Mouse (Mus musculus) mouse embryonic stem cell (cell line): Measurements from ENCODE around the gene Sdhc.

Experiments
- in situ Hi-C, 2 experiments: fragments of 300-500 bp; cut with MboI; formaldehyde crosslinking; loops; 1 replicate in 1 of 2; 3 replicates in 1 of 2; pipeline ENCODE4 v1.14.3; 2019 to 2020; ENCODE audit warnings: low sequenced_read_pairs in 2 of 2, low pct_unique_long_range_greater_than_20kb in 1 of 2, mixed read lengths in 1 of 2; ENCODE audit not compliant: unreplicated experiment in 1 of 2

Sdhc gene

DNA sequence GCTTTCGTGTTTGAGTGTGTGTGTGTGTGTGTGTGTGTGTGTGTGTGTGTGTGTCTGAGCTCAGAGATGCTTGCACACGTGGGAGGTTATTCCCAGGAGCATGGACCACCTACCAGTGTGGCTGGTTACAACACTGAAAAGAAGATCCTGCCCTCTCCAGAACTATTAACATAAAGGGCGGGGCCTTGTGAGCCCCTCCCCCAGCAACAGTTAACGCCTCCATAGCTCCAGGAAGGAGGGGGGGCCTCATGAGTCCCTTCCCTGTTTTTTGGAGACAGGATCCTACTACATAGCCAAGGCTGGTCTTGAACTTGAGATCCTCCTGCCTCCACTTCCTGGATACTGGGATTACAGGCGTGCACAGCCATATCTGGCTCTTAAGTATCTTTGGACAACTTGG is 28.6 kb downstream of the Sdhc start:
- in situ Hi-C loops, result loop anchor here in 1 of 2 experiments (10.0 kb wide), 1 partner anchor 93 kb away; the partner anchor contains the start of gene Nr1i3

DNA sequence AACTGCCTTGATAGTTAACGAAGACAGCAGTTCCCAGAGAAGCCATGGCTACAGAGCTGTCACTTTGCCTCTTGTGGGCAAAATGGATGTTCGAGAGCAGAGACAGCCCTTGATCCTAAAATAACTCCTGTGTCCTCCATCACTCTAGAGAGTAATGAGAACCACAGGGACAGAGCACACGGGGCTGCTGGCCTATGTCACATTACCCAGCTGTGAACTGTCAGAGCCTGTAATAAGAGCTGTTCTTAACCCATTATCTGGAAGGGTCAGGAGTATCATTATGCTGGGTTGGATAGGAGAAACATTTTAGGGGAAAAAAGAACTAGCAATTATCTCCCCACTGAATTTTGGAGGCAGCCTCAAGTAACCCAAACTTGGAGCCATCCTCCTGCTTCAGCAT is 29.5 kb downstream of the Sdhc start:
- in situ Hi-C loops, result loop anchor here in 1 of 2 experiments (10.0 kb wide), 1 partner anchor 94 kb away; the partner anchor contains the start of gene Nr1i3

DNA sequence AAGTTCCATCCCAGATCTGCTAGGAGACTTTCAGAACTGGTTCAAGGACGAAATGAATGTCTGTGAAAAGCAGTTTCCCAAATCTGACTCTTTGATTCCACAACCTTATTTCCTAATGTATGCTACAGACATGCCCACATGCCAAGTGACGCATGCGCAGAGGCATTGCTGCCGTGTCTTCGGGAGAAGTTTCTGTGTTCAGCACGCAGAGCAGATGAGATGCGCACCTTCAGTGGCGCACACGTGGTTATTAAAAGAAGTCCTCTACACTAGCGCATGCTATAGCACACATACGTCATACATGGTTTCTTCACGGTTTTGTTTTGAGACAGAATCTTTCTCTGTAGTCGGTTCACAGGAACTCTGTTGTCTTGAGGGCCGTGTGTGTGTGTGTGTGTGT is 31.0 kb downstream of the Sdhc start:
- in situ Hi-C loops, result no loop called here

DNA sequence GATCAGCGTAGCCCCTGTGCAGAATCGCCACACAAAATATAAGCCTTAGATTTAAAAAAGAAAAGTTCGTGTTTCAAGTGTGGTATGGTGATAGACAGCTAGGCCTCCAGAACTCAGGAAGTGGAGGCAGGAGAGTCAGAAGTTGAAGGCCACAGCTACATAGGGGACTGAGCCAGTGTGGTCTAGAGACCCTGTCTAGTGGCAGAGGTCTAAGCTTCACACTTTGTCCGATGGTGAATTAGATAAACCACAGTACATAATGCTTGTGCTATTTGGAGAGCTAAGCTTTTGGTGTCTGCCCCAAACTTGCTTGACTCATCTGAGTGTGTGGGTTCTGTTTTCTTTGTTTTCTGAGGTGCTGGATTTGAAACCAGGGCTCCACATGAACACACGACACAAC is 31.4 kb downstream of the Sdhc start:
- in situ Hi-C loops, result no loop called here

DNA sequence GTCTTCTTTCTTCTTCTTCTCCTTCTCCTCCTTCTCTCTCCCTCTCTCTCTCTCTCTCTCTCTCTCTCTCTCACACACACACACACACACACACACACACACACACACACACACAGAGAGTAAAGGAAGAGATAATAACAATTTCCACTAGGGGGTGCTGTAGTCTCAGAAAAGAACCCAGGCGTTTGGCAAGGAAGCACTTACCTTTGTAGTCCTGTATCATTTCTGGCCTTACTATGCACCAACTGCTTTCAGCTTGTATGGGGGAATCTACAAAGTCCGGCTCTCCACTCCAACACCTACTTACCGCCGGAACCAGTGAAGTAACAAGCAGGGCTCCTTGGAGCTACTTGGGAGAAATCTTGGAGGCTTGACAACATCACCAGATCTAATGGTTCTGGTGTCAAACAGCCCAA is 32.1 kb downstream of the Sdhc start:
- in situ Hi-C loops, result no loop called here

DNA sequence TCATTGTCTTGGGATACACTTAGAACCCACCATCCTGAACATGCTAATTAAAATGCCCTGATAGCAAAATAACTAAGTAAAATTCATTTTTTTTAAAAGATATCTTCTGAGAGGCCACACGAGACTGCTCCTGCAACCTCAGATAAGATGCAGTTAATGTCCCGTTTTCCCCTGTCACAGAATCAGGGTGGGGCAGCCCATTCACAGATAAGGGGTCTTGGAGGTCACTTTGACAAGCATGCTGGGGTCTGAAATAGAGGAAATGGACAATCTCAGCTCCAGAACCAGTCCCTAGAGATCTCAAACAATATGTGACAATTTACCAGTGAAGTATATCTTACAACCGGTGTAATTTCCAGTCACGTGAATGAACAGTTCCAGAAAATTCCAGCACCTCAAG is 34.1 kb downstream of the Sdhc start:
- in situ Hi-C loops, result no loop called here

DNA sequence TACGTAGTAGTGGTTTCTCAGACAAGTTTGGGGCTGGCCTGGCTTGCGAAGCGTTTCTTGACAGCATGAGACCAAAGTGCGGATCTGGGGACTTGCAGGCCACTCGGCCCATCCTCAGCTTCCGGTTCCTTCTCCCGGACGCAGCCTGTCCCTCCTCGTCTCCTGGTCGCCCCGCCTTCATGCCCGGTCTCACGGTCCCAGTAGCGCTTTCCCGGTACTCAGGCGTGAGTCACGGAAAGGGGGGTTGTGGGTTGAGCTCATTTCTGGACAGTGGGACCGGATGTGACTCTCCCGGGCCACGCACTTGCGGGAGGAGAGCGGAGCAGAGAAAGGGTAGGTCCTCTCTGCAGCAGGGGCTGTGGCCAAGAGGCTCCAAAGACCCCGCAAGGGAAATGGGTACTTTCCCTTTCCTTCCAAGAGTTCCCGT is 36.5 kb downstream of the Sdhc start, which contains the start of gene Cfap126:
TSS of gene Cfap126 (plus strand) at position 46 of the 427 bp plus-strand sequence.
- in situ Hi-C loops, result loop anchor here in 1 of 2 experiments (5.0 kb wide), 1 partner anchor 108 kb away; the partner anchor contains the start of gene Tomm40l

DNA sequence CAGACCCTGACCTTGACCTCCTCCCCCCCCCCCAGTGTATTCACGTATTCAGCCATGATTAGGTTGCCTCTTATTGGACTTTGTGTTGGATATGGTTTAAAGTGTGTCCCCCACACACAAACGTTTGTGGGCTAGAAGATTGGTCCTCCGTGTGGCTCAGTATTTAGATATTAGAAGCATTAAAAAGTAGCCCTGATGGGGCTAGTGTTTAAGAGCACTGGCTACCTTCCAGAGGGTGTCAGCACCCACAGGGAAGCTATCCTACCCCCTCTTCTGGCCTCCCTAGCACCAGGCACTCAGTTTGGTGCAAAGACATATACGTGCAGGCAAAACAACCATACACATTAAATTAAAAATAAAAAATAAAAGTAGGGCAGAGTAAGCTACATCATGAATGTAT is 37.4 kb downstream of the Sdhc start:
- in situ Hi-C loops, result loop anchor here in 1 of 2 experiments (5.0 kb wide), 1 partner anchor 109 kb away; the partner anchor contains the start of gene Tomm40l

DNA sequence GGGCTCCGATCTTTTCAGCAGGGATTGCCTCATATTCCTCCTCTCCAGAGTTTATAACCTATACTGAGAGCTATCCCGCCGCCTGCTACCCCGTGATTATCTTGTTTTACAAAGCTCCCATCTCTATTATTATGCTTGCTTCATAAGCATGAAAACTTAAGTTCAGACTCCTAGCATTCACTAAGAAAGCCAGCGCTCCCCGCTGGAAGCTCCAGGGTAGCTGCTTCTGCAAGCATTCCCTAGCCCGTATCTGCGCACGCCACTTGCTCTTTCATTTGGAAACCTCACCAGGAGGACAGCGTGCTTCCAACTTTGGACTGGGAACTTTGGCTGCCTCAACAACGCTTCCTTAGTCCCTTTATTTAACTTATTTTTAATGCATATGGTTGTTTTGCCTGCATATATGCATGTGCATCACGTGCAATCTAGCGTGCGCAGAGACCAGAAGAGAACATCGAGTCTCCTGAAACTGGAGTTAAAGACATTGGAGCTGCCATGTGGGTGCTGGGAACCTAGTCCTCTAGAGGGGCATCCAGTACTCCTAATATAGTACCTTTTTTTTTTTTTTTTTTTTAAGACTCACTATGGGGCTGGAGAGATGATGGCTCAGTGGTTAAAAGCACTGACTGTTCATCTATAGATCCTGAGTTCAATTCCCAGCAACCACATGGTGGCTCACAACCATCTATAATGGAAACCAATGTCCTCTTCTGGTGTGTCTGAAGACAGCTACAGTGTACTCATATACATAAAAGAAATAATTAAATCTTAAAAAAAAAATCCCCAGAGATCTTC is 38.4 kb downstream of the Sdhc start:
- in situ Hi-C loops, result loop anchor here in 1 of 2 experiments (5.0 kb wide), 1 partner anchor 110 kb away; the partner anchor contains the start of gene Tomm40l

DNA sequence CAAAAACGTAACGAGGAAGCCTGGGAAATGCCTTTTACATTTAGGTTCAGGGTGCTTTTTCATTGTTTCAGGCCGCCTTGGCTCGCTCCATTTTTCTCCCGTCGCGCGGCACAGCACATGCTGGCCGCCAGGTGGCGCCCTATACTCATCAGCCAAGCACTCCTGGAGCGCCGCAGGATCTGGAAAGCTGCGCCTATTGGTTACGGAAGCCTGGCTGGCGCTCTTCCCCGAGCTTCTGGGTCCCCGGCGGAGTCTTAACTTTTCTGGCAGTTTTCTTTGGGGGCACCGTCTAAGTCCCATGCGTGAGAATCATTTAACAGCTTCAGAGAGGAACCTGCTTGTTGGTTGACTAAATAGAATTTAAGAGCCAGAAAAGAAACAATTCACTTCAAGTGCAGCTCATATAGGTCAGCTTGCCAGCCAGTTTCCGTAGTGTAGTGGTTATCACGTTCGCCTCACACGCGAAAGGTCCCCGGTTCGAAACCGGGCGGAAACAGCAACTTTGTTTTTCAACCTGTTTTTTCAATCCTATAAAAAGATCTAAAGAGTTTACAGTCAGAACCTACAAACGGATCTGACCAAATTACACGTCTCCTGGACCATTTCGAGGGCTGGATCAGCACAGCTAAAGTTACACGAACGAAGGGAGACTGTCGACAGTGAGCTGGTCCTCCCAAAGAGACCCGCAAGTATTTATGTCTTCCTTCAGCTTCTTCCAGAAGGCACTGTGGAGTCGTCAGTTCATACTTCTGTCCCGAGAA is 39.2 kb downstream of the Sdhc start:
- in situ Hi-C loops, result loop anchor here in 1 of 2 experiments (5.0 kb wide), 1 partner anchor 111 kb away; the partner anchor contains the start of gene Tomm40l

DNA sequence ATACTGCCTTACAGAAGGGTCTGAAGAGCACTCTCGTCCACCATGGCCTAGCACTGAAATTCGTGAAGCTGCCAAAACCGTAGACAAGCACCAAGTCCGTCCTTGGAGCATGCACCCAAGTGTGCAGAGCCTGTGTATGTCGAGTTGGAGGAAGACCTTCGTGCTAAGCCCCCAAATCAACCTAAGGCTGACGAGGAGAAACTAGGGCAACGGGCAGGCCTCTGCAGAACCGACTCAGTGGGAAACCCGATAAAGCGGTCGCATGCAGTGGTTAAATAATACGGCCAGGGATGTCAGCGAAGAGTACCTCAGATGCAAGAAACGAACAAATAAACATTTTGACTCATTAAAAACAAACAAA is 39.8 kb downstream of the Sdhc start:
- in situ Hi-C loops, result loop anchor here in 1 of 2 experiments (5.0 kb wide), 1 partner anchor 112 kb away; the partner anchor contains the start of gene Tomm40l

DNA sequence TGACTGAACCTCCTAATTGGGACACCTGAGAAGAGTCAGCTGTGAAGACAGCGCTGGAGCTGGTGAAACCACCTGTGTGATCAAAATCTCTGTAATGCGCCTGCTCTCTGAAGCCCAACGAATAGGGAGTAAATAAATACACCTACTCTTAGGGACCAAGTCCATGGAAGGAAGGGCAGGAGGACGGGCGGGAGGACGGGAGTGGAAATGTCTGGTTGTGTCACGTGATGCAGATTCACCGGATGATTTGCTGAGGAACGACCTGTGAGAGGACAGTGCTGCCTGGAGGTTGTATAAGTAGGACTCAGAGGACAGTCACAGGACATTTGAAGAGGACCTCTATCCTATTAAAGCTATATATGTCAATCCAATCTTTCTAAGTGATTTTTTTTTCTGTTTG is 40.8 kb downstream of the Sdhc start:
- in situ Hi-C loops, result loop anchor here (5.0 to 10.0 kb wide), 2 partner anchors 65 to 113 kb away; partner anchors contain the start of gene Tomm40l (in 1 of the 2)

DNA sequence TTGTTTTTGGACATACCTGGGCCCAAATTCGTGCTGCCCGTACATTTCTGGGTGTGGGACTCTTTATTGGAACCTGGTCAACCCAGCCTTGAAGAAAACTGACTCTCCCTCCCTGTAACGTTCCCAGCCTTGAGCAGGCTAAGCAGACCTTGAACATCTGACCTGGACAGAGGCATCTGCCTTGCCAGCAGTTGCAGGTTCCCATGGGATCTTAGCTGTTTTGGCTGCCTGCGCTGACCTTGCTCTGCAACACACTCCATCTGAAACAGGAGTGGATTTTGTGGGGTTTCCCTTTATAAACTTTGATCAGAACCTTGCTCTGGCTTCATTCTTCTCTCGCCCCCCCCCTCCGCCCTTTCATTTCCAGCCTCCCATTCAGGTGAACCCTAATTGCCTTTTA is 45.2 kb downstream of the Sdhc start:
- in situ Hi-C loops, result loop anchor here in 1 of 2 experiments (10.0 kb wide), 1 partner anchor 60 kb away; no protein-coding TSS in a partner anchor

DNA sequence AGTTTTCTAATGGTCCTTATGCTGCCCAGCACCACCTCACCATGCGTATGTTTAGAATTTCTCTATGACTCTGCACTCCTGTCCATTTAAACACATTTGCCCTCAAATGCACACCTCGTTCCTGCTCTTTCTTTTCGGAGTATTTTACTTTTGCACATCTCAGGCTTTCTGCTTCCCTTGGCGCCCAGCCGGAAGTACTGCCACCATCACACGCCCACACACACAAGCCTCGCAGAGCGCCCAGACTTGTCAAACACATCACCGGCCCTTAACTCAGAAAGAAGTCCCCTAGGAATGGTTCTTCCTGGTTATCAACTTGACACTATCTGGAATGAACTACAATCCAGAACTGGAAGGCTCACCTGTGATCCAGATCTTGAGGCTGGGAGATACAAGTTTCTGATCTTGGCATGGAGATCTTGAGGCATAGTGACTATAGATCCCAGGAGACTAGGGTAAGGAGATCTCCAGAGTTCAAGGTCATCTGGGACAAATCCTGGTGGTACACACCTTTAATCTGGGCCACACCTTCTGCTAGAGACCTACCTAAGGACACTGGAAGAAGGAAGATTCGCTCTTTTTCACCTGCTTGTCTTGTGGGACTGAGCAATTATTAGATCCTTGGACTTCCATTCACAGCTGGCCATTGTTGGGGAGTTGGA is 47.1 kb downstream of the Sdhc start:
- in situ Hi-C loops, result loop anchor here (5.0 to 10.0 kb wide), 2 partner anchors 51 to 59 kb away; no protein-coding TSS in a partner anchor

DNA sequence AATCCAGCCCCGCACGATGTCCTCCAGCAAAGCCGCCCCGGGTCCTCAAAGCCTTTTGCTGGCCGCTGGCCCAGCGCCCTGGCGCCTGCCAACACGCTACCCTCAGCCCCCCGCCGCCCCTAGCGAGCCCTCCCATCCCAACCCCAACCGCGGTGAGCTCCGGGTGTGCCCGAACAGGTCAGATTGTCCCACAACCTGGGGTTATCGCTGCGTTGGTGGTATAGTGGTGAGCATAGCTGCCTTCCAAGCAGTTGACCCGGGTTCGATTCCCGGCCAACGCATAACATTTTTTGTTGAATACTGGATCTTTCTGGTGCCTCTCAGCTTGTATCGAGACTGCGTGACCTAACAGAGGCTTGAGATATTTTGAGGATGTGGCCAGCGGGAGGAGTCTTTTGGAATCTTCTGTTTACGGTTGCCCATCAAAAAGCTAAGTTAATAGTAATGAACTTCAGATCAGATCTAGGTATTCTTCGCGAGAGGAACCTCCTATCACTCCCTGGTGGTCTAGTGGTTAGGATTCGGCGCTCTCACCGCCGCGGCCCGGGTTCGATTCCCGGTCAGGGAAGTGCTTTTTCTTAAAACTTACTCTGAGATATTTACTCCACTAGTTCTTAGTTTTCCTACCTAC is 47.7 kb downstream of the Sdhc start:
- in situ Hi-C loops, result loop anchor here (5.0 to 10.0 kb wide), 2 partner anchors 50 to 58 kb away; no protein-coding TSS in a partner anchor

DNA sequence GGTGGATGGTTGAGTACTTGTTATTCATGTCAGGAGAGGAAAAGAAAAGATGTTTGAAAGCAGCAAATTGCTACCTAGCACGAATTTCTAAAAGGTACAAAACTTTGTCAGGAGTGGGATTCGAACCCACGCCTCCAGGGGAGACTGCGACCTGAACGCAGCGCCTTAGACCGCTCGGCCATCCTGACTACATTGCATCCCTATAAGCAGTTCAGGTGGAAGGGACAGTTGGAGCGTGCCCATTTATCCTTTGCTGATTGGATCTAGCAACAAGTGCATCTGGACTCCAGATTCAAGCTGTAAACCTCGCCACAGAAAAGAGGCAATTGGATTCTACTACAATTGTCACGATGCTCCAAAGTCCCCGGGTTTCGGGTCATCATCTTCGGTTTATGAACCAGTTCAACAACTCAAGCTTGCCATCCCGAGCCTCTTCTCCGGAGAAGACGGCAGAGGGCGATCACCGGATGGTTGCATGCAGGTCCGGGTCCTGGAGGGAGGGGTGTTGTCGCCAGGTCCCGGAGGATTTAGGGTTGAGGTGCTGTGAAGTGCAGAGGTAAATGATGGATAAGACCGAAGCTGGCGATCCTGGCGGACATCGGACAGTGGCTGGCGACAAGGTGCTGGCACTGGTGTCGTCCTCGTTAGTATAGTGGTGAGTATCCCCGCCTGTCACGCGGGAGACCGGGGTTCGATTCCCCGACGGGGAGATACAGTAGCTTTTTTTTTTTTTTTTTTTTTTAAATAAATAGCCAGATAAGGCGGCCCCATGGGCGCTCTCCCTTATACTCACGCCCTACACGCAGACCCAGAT is 48.5 kb downstream of the Sdhc start:
- in situ Hi-C loops, result loop anchor here (5.0 to 10.0 kb wide), 2 partner anchors 50 to 57 kb away; no protein-coding TSS in a partner anchor

DNA sequence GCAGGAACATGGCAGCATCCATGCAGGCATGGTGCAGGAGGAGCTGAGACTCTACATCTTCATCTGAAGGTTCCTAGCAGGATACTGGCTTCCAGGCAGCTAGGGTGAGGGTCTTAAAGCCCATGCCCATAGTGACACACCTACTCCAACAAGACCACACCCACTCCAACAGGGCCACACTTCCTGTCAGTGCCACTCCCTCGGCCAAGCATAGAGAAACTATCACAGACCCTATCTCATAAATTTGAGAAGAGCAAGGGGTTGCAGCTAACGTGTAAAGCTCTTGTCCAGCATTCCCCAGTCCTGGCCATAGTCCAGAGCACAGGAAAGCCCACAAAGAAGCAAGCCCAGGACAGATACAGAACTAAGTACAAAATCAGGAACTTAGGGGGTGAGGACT is 49.4 kb downstream of the Sdhc start:
- in situ Hi-C loops, result loop anchor here (5.0 to 10.0 kb wide), 2 partner anchors 49 to 56 kb away; no protein-coding TSS in a partner anchor
